Mouse (Mus musculus) spleen, adult 10 weeks (tissue): ENCODE measurements around the gene Rpap2. TPM values are rescaled to one million over a fixed set of nuclear protein-coding genes. Genes with fewer than 3 reads are reported as not detected.

Source experiments
- polyA plus RNA-seq: library from polyadenylated mRNA; stranded (reverse); fragments of 350-450 nt; fragmentation: Illumina TruSeq; extraction: RNeasy Lipid Tissue Mini Kit (QIAGEN cat#74804); gene quantifications from one replicate; pipeline ENCODE4 v1.2.3, GENCODE M21; 2015; ENCODE audit warnings: low replicate concordance; ENCODE audit not compliant: insufficient read depth

Rpap2 gene
- polyA plus RNA-seq: 22.7 TPM

GRCm38 (mm10) chr5:107597301-107598077 is at the start of gene Rpap2, which contains the start of gene Glmn:
Gene Rpap2 (plus strand): TSS chr5:107597373.
Gene Glmn (minus strand): TSS chr5:107597888.

Other genes with a start within 250 kb of the Rpap2 start
- 1.1 TPM for gene Ephx4, start 194.6 kb upstream of the Rpap2 start, polyA plus RNA-seq
- not detected for gene Lpcat2b, start 165.8 kb upstream of the Rpap2 start, polyA plus RNA-seq
- 9.1 TPM for gene Btbd8, start 159.4 kb upstream of the Rpap2 start, polyA plus RNA-seq
- 0.23 TPM for gene Gm42669, start 89.8 kb upstream of the Rpap2 start, polyA plus RNA-seq
- gene 1700028K03Rik, start 62.7 kb upstream of the Rpap2 start, polyA plus RNA-seq: 0.12 TPM
- 26.7 TPM for gene Glmn, start 515 bp downstream of the Rpap2 start, polyA plus RNA-seq
- gene Gfi1, start 128.7 kb downstream of the Rpap2 start, polyA plus RNA-seq: 4.6 TPM
- not detected for gene Ube2d2b, start 232.7 kb downstream of the Rpap2 start, polyA plus RNA-seq